Mouse (Mus musculus) heart, adult 2 months (tissue): ENCODE results near the gene Eif2ak3.

Experiments used
- CTCF ChIP-seq: fragments of 200-600 bp; IDR thresholded peaks from 2 replicates; pipeline ENCODE4 v1.8.1; 2022; ENCODE audit warnings: antibody characterized with exemption, mild to moderate bottlenecking, moderate library complexity
- EP300 ChIP-seq: fragments of 200-500 bp; IDR thresholded peaks from 2 replicates; pipeline ENCODE4 v1.6.1; 2011; ENCODE audit warnings: low read depth, low read length, control low read depth; ENCODE audit not compliant: insufficient read depth
- POLR2A ChIP-seq: fragments of 200-500 bp; IDR thresholded peaks from 2 replicates; pipeline ENCODE4 v1.6.1; 2011; ENCODE audit warnings: mild to moderate bottlenecking, low read depth, low read length, control low read depth; ENCODE audit not compliant: insufficient read depth

- TF ChIP-seq CTCF = no peak
- peak; percentile 80 for TF ChIP-seq POLR2A
- TF ChIP-seq EP300 = no peak
Measured at GRCm38 (mm10) chr6:70824085-70824986, 20.0 kb upstream of the Eif2ak3 start.
